Mouse (Mus musculus): ENCODE data around the gene Sned1. TPM values are rescaled to one million over a fixed set of nuclear protein-coding genes. Genes with fewer than 3 reads are reported as not detected.

Gene Sned1
- polyA plus RNA-seq, 1 experiment from 2014 or later: 23.2 TPM

DNA sequence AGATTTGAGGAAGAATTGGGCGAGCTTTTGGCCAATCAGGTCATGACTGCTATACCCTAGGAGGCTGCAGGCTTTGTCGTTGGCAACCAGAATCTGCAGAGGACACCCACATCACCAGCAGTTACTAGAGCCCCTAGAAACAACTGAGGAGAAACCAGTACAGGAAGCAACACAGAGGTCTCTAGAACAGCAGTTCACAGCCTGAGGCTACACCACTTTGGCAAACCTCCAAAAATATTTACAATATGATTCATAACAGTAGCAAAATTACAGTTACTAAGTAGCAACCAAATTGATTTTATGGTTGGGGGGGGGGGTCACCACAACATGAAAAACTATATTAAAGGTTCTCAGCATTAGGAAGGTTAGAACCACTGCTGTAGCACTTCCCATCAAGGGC is 99.0 kb downstream of the Sned1 start:
- no peak overlapping the region for H3K9ac ChIP-seq
- 81% methylated on average over 2 of the region's 2 CpGs for WGBS
- H3K4me2 ChIP-seq: no peak overlapping the region
- no peaks in the 10 kb centered on the region for H3K4me1 ChIP-seq
- no peak for ATAC-seq (ENCODE audit: borderline replicate concordance, extremely low read depth, low FRiP score, low TSS enrichment)
- H3K36me3 ChIP-seq: peaks cover 11% of the 10 kb centered on the region
- H3K9me3 ChIP-seq: no peaks in the 10 kb centered on the region
- no peaks in the 10 kb centered on the region for H3K27me3 ChIP-seq
- no peak overlapping the region for H3K4me3 ChIP-seq
- H3K27ac ChIP-seq: no peak overlapping the region

DNA sequence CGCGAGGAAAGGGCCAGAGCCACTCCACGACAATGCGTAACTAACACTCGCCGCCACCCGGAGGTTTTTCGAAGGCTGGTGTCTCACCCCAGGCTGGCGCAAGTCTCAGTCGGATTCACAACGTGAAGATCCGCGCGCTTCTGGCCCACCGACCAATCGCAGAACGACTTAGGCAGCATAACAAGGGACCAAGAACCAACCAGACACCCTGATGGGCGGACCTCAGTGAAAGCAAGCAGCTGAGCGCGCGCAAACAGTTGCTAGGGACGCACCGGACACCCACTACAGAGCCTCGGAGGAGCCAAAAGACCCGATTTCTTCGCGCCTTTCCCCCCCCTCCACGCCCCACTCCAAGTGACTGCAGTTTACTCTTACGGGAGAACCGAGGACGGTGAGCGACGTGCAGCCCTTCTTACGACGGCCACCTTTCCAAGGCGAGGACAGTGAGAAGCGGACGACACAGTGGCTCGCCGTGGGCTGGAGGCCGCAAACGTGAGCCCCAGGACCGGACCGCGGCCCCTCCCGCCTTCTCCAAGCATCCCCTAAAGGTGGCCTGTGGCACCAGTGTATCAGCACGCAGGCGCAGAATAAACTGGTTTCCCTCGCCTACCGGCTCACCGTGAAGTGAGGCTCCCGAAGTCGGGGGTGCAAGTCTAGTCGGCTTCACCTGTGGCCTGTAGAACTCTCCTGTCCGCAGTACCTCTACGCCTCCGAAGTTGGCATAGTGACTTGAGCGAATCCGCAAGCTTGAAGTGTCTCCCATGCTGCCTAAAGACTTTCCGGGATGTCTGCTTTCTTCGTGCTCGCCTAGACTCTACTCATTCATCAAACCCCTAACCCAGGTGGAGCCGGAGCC is 107.2 kb downstream of the Sned1 start, which contains the start of the genes Ppp1r7 and Pask:
Gene Ppp1r7, plus strand, starts transcription at position 207 of the 856 bp plus-strand sequence.
Gene Pask, minus strand, starts transcription at position 835 of the 856 bp plus-strand sequence.
- Histone ChIP-seq H3K27me3 (no peaks in the 10 kb centered on the region), H3K4me3 (peak within 1 kb of the TSS; percentile 70), H3K4me2 (peak within 1 kb of the TSS; percentile 88), H3K36me3 (peaks cover 4% of the 10 kb centered on the region; the same call in 1 of the 2 replicates), H3K27ac (peak within 1 kb of the TSS; percentile 63), H3K9ac (peak within 1 kb of the TSS; percentile 74), H3K4me1 (peaks cover 21% of the 10 kb centered on the region), H3K9me3 (no peaks in the 10 kb centered on the region)
- under 1% methylated on average over 63 of the region's 63 CpGs for WGBS
- ATAC-seq (ENCODE audit: borderline replicate concordance, extremely low read depth, low FRiP score, low TSS enrichment): peak; percentile 97

DNA sequence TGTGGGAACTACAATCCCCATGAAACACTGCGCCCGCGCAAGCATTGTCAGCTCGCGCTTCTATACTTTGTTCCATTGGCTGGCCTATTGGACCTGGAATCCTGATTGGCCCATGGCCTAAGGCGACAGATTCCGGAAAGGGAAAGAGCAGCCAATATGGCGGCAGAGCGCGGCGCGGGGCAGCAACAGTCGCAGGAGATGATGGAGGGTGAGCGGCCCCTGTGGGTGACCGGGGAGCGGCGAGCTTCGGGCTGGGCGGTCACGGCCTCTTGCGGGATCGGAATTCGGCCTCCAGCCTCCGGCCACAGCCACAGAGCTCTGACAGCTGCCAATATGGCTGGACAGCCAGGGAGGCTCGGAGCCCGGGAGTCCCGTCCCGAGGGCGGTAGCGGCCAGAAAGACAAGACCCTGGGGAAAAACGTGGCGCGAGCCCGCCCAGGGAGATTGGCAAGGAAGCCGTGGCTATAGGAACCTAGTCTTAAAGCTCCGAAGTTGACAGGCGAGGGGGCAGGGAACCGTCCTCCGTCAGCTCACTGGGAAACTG is 107.9 kb downstream of the Sned1 start:
- Histone ChIP-seq H3K9me3 (no peaks in the 10 kb centered on the region), H3K4me3 (peak overlapping the region; percentile 70), H3K27me3 (no peaks in the 10 kb centered on the region), H3K4me1 (peaks cover 21% of the 10 kb centered on the region), H3K9ac (peak overlapping the region; percentile 74), H3K4me2 (peak overlapping the region; percentile 88), H3K27ac (peak overlapping the region; percentile 46; the same call in 1 of the 2 replicates), H3K36me3 (peaks cover 7% of the 10 kb centered on the region)
- under 1% methylated on average over 38 of the region's 39 CpGs for WGBS
- peak; percentile 95 for ATAC-seq (ENCODE audit: borderline replicate concordance, extremely low read depth, low FRiP score, low TSS enrichment)

DNA sequence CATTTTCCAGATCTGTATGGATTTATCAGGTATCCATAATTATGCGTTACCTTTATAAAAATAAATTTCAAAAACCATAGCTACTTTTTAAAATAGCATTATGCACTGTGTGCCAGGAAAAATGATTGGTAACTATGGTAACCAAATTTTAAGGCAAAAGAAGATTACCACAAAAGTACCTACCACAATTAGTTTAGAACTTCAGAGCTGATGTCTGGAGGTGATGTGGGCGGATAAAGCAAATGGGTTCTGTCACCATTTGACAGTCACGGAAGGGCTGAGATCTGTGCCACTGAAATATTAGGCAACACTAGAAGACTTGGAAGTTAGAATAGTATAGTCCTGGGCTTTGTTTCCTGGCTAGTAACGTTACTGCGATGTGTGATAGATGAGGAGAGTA is 111.5 kb downstream of the Sned1 start:
- Histone ChIP-seq H3K9me3 (no peaks in the 10 kb centered on the region), H3K4me3 (no peak overlapping the region), H3K4me2 (no peak overlapping the region), H3K36me3 (peaks cover 30% of the 10 kb centered on the region), H3K4me1 (peaks cover 11% of the 10 kb centered on the region), H3K9ac (no peak overlapping the region), H3K27ac (no peak overlapping the region), H3K27me3 (no peaks in the 10 kb centered on the region)
- no peak for ATAC-seq (ENCODE audit: borderline replicate concordance, extremely low read depth, low FRiP score, low TSS enrichment)
- 79% methylated on average over 5 of the region's 5 CpGs for WGBS

DNA sequence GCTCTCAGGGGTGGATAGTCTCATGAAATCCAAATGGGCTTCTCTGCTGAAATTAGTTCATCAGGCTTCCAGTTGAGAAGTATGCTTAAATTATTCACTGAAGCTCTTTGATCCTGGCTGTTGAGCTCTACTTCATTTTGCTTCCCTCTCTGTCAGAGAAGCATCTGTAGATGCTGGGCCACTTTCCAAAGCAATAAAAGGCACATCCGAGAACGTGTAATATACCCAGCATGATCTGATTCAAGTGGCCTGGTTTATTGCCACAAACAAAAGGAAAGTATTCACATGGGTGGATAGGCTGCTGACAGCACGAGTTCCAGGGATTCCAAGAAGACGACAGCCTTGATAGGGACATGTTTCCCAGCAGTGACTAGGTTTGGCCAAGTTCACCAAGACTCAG is 114.1 kb downstream of the Sned1 start:
- ATAC-seq (ENCODE audit: borderline replicate concordance, extremely low read depth, low FRiP score, low TSS enrichment): no peak
- no peak overlapping the region for H3K4me2 ChIP-seq
- peaks cover 5% of the 10 kb centered on the region for H3K4me1 ChIP-seq
- no peaks in the 10 kb centered on the region for H3K27me3 ChIP-seq
- no peak overlapping the region for H3K9ac ChIP-seq
- H3K4me3 ChIP-seq: no peak overlapping the region
- no peaks in the 10 kb centered on the region for H3K9me3 ChIP-seq
- H3K27ac ChIP-seq: no peak overlapping the region
- H3K36me3 ChIP-seq: peaks cover 52% of the 10 kb centered on the region
- WGBS: 80% methylated on average over 4 of the region's 4 CpGs

Small RNAs within 50 kb of the gene (microRNA-seq; reads per million reads assigned to microRNA genes)
- gene Mir6901 (1.5 reads per million), gene Mir6902 (0.56 reads per million)

Other genes starting within 250 kb of the Sned1 start
- not detected in 2 replicates for gene Aqp12, start 229.5 kb upstream of the Sned1 start, polyA plus RNA-seq (2015; fragmentation: Nextera tagmentation; extraction: Ambion mirVana)
- 6.5 and 10.8 TPM in 2 replicates for gene Kif1a, start 133.9 kb upstream of the Sned1 start, polyA plus RNA-seq (2015; fragmentation: Nextera tagmentation; extraction: Ambion mirVana)
- gene Agxt, start 100.6 kb upstream of the Sned1 start, polyA plus RNA-seq (2015; fragmentation: Nextera tagmentation; extraction: Ambion mirVana): not detected in 2 replicates
- 14.1 and 16.7 TPM in 2 replicates for gene 2310007B03Rik, start 74.9 kb upstream of the Sned1 start, polyA plus RNA-seq (2015; fragmentation: Nextera tagmentation; extraction: Ambion mirVana)
- gene Crocc2, start 67.1 kb upstream of the Sned1 start, polyA plus RNA-seq (2015; fragmentation: Nextera tagmentation; extraction: Ambion mirVana): 3.2 and 3.7 TPM in 2 replicates
- 29.5 and 32.7 TPM in 2 replicates for gene Mterf4, start 70.1 kb downstream of the Sned1 start, polyA plus RNA-seq (2015; fragmentation: Nextera tagmentation; extraction: Ambion mirVana)
- 63.3 and 70.5 TPM in 2 replicates for gene Ppp1r7, start 107.0 kb downstream of the Sned1 start, polyA plus RNA-seq (2015; fragmentation: Nextera tagmentation; extraction: Ambion mirVana)
- 16.4 and 17.8 TPM in 2 replicates for gene Pask, start 107.6 kb downstream of the Sned1 start, polyA plus RNA-seq (2015; fragmentation: Nextera tagmentation; extraction: Ambion mirVana)
- 0.07 and 0.38 TPM in 2 replicates for gene Ano7, start 138.1 kb downstream of the Sned1 start, polyA plus RNA-seq (2015; fragmentation: Nextera tagmentation; extraction: Ambion mirVana)
- 158 and 159 TPM in 2 replicates for gene Hdlbp, start 243.0 kb downstream of the Sned1 start, polyA plus RNA-seq (2015; fragmentation: Nextera tagmentation; extraction: Ambion mirVana)

Measured in lung, embryonic 15.5 days (tissue).